Mouse (Mus musculus): ENCODE data around the gene Fsd2. TPM values are rescaled to one million over a fixed set of nuclear protein-coding genes. Genes with fewer than 3 reads are reported as not detected.
A peak's percentile ranks its signal among the peaks of the same experiment; 100 is the strongest.

Fsd2 gene
- total and polyA plus RNA-seq, 2 experiments from 2014 or later = 0.31 to 0.48 TPM

DNA sequence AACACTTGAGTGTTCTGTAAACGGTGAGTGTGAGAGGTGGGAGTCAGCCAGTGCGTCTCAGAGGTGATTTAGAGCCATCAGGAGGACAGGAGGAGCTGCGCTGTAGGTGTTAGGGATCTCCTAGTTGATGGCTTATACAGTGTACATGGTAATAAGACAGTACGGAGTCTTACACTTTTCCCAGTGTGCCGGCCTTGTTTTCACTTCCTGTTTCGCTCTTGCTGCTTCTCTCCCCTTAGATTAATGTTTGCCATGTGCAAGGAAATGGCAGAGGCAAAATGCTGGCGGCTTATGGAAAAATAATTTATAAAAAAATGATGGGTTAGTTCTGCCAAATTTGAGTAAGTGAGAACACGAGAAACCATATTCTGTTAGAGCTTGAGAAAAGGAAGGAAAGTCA, 37.8 kb downstream of the Fsd2 start:
- Histone ChIP-seq H3K4me3 (ENCODE audit: low read depth, low read length) (no peak overlapping the region), H3K36me3 (ENCODE audit: insufficient read depth) (peaks cover 51% of the 10 kb centered on the region), H3K4me2 (ENCODE audit: low read depth) (no peak overlapping the region), H3K27ac (ENCODE audit: low read depth, low read length) (no peak overlapping the region), H3K9ac (no peak overlapping the region), H3K4me1 (ENCODE audit: insufficient read depth) (peaks cover 10% of the 10 kb centered on the region), H3K27me3 (ENCODE audit: insufficient read depth, low read length) (no peaks in the 10 kb centered on the region), H3K9me3 (ENCODE audit: low read length) (no peaks in the 10 kb centered on the region)
- TF ChIP-seq CTCF (IDR thresholded peaks at IDR 0.05; ENCODE audit: low read depth) = no peak
- ATAC-seq = no peak
- WGBS = 93% methylated on average over 8 of the region's 8 CpGs
- no peak for DNase-seq

- peaks cover 7% of the 10 kb centered on the region for H3K36me3 ChIP-seq (ENCODE audit: insufficient read depth)
- H3K27me3 ChIP-seq (ENCODE audit: insufficient read depth, low read length) = no peaks in the 10 kb centered on the region
- H3K9me3 ChIP-seq (ENCODE audit: low read length) = no peaks in the 10 kb centered on the region
- H3K9ac ChIP-seq = peak overlapping the region; percentile 69
- peaks cover 10% of the 10 kb centered on the region for H3K4me1 ChIP-seq (ENCODE audit: insufficient read depth)
- DNase-seq (no peak), ATAC-seq (peak; percentile 25)
- no peak for TF ChIP-seq CTCF (IDR thresholded peaks at IDR 0.05; ENCODE audit: low read depth)
- H3K4me3 ChIP-seq (ENCODE audit: low read depth, low read length) = peak overlapping the region; percentile 65
- H3K4me2 ChIP-seq (ENCODE audit: low read depth) = peak overlapping the region; percentile 56
- 9% methylated on average over 13 of the region's 13 CpGs for WGBS
- peak overlapping the region; percentile 96 for H3K27ac ChIP-seq (ENCODE audit: low read depth, low read length)
These were observed 43.1 kb downstream of the Fsd2 start for GRCm38 (mm10) chr7:81523663-81524017.

- Histone ChIP-seq H3K4me2 (ENCODE audit: low read depth) (peak overlapping the region; percentile 56), H3K4me1 (ENCODE audit: insufficient read depth) (peaks cover 10% of the 10 kb centered on the region), H3K4me3 (ENCODE audit: low read depth, low read length) (peak overlapping the region; percentile 65), H3K27me3 (ENCODE audit: insufficient read depth, low read length) (no peaks in the 10 kb centered on the region), H3K9ac (peak overlapping the region; percentile 69), H3K27ac (ENCODE audit: low read depth, low read length) (peak overlapping the region; percentile 96), H3K9me3 (ENCODE audit: low read length) (no peaks in the 10 kb centered on the region), H3K36me3 (ENCODE audit: insufficient read depth) (0 out of 2 replicates have a peak, but pooled peaks cover 5% of the 10 kb centered on the region)
- peak; percentile 56 for TF ChIP-seq CTCF (IDR thresholded peaks at IDR 0.05; ENCODE audit: low read depth)
- ATAC-seq = peak; percentile 98
- 0% methylated on average over 31 of the region's 31 CpGs for WGBS
- DNase-seq = peak; percentile 99
These were observed 43.6 kb downstream of the Fsd2 start for GRCm38 (mm10) chr7:81523008-81523662.

- H3K4me2 ChIP-seq (ENCODE audit: low read depth) = no peak overlapping the region
- no peak overlapping the region for H3K4me3 ChIP-seq (ENCODE audit: low read depth, low read length)
- no peaks in the 10 kb centered on the region for H3K9me3 ChIP-seq (ENCODE audit: low read length)
- TF ChIP-seq CTCF (IDR thresholded peaks at IDR 0.05; ENCODE audit: low read depth) = no peak
- no peak for DNase-seq
- no peak overlapping the region for H3K27ac ChIP-seq (ENCODE audit: low read depth, low read length)
- H3K4me1 ChIP-seq (ENCODE audit: insufficient read depth) = no peaks in the 10 kb centered on the region
- no peak for ATAC-seq
- no peak overlapping the region for H3K9ac ChIP-seq
- H3K36me3 ChIP-seq (ENCODE audit: insufficient read depth) = no peaks in the 10 kb centered on the region
- 69% methylated on average over 6 of the region's 6 CpGs for WGBS
- no peaks in the 10 kb centered on the region for H3K27me3 ChIP-seq (ENCODE audit: insufficient read depth, low read length)
These were observed 50.4 kb downstream of the Fsd2 start for GRCm38 (mm10) chr7:81516154-81517030.

- no peaks in the 10 kb centered on the region for H3K4me1 ChIP-seq (ENCODE audit: insufficient read depth)
- H3K4me2 ChIP-seq (ENCODE audit: low read depth) = no peak overlapping the region
- no peak for DNase-seq
- H3K9me3 ChIP-seq (ENCODE audit: low read length) = no peaks in the 10 kb centered on the region
- no peak overlapping the region for H3K27ac ChIP-seq (ENCODE audit: low read depth, low read length)
- no peaks in the 10 kb centered on the region for H3K27me3 ChIP-seq (ENCODE audit: insufficient read depth, low read length)
- TF ChIP-seq CTCF (IDR thresholded peaks at IDR 0.05; ENCODE audit: low read depth) = no peak
- H3K9ac ChIP-seq = no peak overlapping the region
- no peaks in the 10 kb centered on the region for H3K36me3 ChIP-seq (ENCODE audit: insufficient read depth)
- ATAC-seq = no peak
- no peak overlapping the region for H3K4me3 ChIP-seq (ENCODE audit: low read depth, low read length)
- 56% methylated on average over 13 of the region's 13 CpGs for WGBS
These were observed 51.7 kb downstream of the Fsd2 start for GRCm38 (mm10) chr7:81514906-81515590.

DNA sequence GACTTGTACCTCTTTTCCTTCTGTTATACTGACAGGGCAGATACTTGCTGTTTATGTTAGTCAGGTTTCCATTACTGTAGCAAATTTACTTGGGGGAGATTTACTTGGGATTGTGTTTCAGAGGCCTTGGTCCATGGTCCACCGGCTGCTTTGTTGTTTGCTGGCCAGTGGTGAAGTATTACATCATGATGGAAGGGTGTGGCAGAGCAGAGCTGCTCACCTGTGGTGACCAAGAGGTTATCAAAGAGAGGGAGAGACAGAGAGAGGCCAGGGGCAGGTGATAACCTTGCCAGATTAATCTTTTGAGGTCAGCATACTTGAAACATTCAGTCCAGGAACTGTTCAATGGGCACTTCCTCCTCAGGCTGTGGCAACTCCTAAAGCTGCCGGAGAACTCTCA, 65.7 kb downstream of the Fsd2 start:
- no peak overlapping the region for H3K4me3 ChIP-seq (ENCODE audit: low read depth, low read length)
- H3K4me2 ChIP-seq (ENCODE audit: low read depth) = no peak overlapping the region
- H3K27ac ChIP-seq (ENCODE audit: low read depth, low read length) = no peak overlapping the region
- DNase-seq (no peak), ATAC-seq (no peak)
- no peaks in the 10 kb centered on the region for H3K36me3 ChIP-seq (ENCODE audit: insufficient read depth)
- TF ChIP-seq CTCF (IDR thresholded peaks at IDR 0.05; ENCODE audit: low read depth) = no peak
- H3K9me3 ChIP-seq (ENCODE audit: low read length) = no peaks in the 10 kb centered on the region
- no peaks in the 10 kb centered on the region for H3K27me3 ChIP-seq (ENCODE audit: insufficient read depth, low read length)
- H3K9ac ChIP-seq = no peak overlapping the region
- 81% methylated on average over 2 of the region's 2 CpGs for WGBS
- H3K4me1 ChIP-seq (ENCODE audit: insufficient read depth) = no peaks in the 10 kb centered on the region

Measured in forebrain, postnatal 0 days (tissue).